Mouse (Mus musculus) myocyte (in vitro differentiated cells): Measurements from ENCODE around the gene Kalrn. TPM values are rescaled to one million over a fixed set of nuclear protein-coding genes. Genes with fewer than 3 reads are reported as not detected.
A peak's percentile ranks its signal among the peaks of the same experiment; 100 is the strongest.

Experiments used
- H3K27me3 ChIP-seq: one replicate; pipeline ENCODE4 v1.6.1; 2011; ENCODE audit not compliant: control insufficient read depth, insufficient read depth, insufficient read length
- H3K36me3 ChIP-seq: one replicate; pipeline ENCODE4 v1.6.1; 2011; ENCODE audit not compliant: control insufficient read depth, insufficient read depth
- H3K4me2 ChIP-seq: one replicate; pipeline ENCODE4 v1.6.1; 2011; ENCODE audit warnings: low read depth, control low read depth
- H3K4me3 ChIP-seq: one replicate; pipeline ENCODE4 v1.5.1; 2011; ENCODE audit warnings: mild to moderate bottlenecking, control low read depth, moderate library complexity
- H3K79me2 ChIP-seq: one replicate; pipeline ENCODE4 v1.6.1; 2011; ENCODE audit not compliant: control insufficient read depth, insufficient read depth
- H3ac ChIP-seq: one replicate; pipeline ENCODE4 v1.6.1; 2011; ENCODE audit not compliant: control insufficient read depth, insufficient read length
- CEBPB ChIP-seq: IDR thresholded peaks from 2 replicates; pipeline ENCODE4 v1.6.1; 2011; ENCODE audit warnings: mild to moderate bottlenecking, moderate library complexity; ENCODE audit not compliant: poor library complexity, insufficient read depth, severe bottlenecking
- E2F4 ChIP-seq: IDR thresholded peaks from one replicate; pipeline ENCODE4 v1.6.1; 2011; ENCODE audit warnings: mild to moderate bottlenecking, control low read depth, moderate library complexity; ENCODE audit not compliant: insufficient read depth
- MAX ChIP-seq: IDR thresholded peaks from one replicate; pipeline ENCODE4 v1.6.1; 2011; ENCODE audit warnings: low read depth, mild to moderate bottlenecking, control low read depth
- MYOD1 ChIP-seq, 3 experiments: IDR thresholded peaks; one replicate each; pipeline ENCODE4 v1.6.1; 2011; ENCODE audit warnings: control low read depth in 2 of 3, low read depth in 2 of 3, mild to moderate bottlenecking in 2 of 3, moderate library complexity in 1 of 3; ENCODE audit not compliant: insufficient read length in 2 of 3, control insufficient read depth in 1 of 3
- MYOG ChIP-seq, 3 experiments: IDR thresholded peaks; one replicate each; pipeline ENCODE4 v1.6.1; 2011; ENCODE audit warnings: control low read depth in 2 of 3, low read depth in 2 of 3, mild to moderate bottlenecking in 2 of 3; ENCODE audit not compliant: insufficient read length in 2 of 3, control insufficient read depth in 1 of 3, insufficient read depth in 1 of 3
- POLR2A ChIP-seq: IDR thresholded peaks from one replicate; pipeline ENCODE4 v1.6.1; 2011; ENCODE audit warnings: low read depth, mild to moderate bottlenecking, control low read depth, moderate library complexity; ENCODE audit not compliant: insufficient read length
- POLR2AphosphoS2 ChIP-seq: IDR thresholded peaks from one replicate; pipeline ENCODE4 v1.6.1; 2011; ENCODE audit warnings: low read depth, control low read depth; ENCODE audit not compliant: insufficient read length
- REST ChIP-seq: IDR thresholded peaks from one replicate; pipeline ENCODE4 v1.6.1; 2011; ENCODE audit warnings: mild to moderate bottlenecking, control low read depth, moderate library complexity; ENCODE audit not compliant: insufficient read depth, insufficient read length
- SRF ChIP-seq: IDR thresholded peaks from one replicate; pipeline ENCODE4 v1.6.1; 2011; ENCODE audit warnings: low read depth; ENCODE audit not compliant: control insufficient read depth, insufficient read length
- TCF12 ChIP-seq: IDR thresholded peaks from one replicate; pipeline ENCODE4 v1.6.1; 2011; ENCODE audit warnings: mild to moderate bottlenecking, control low read depth; ENCODE audit not compliant: poor library complexity, insufficient read depth, severe bottlenecking
- TCF3 ChIP-seq: IDR thresholded peaks from one replicate; pipeline ENCODE4 v1.6.1; 2011; ENCODE audit warnings: low read depth, control low read depth; ENCODE audit not compliant: insufficient read length
- USF1 ChIP-seq: IDR thresholded peaks from one replicate; pipeline ENCODE4 v1.6.1; 2011; ENCODE audit warnings: low read depth, mild to moderate bottlenecking, control low read depth, moderate library complexity
- polyA plus RNA-seq: library from polyadenylated mRNA; unstranded; fragments of >200 nt; fragmentation: generic; extraction: Trizol; gene quantifications from one replicate; pipeline ENCODE4 v1.2.1, GENCODE M21; 2012; ENCODE audit warnings: missing spikeins

Gene Kalrn
- polyA plus RNA-seq, 1 experiment: 5.5 TPM

DNA sequence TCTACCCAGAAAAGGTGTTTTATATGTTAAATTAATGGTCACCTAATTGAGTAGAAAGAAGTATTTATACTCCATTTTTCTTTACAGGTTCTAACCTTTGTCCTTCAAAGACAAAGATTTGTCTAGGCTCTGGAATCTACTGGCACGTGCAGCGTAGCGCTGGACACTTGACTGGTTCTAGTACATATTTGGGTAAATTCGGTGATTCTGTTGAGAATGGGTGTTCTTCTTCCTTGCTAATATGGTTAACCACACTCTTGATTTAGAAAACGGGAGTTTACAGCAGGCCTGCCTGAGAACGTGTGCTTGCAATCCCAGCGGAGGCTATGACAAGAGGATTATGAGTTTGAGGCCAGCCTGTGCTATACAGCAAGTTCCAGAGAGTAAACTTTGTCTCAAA lies 86.1 kb downstream of the Kalrn start:
- Histone ChIP-seq H3K79me2 (peaks cover 16% of the 10 kb centered on the region), H3K4me2 (no peak overlapping the region), H3K4me3 (no peak overlapping the region), H3K27me3 (no peaks in the 10 kb centered on the region), H3K36me3 (no peaks in the 10 kb centered on the region), H3ac (no peak overlapping the region)
- TF ChIP-seq POLR2A (no peak), TCF12 (no peak), USF1 (no peak), TCF3 (no peak), SRF (no peak), MYOD1 (IDR thresholded peaks at IDR 0.05; ENCODE audit: control insufficient read depth in 1 of 3, insufficient read length in 2 of 3, low read depth in 2 of 3) (no peak), MYOG (IDR thresholded peaks at IDR 0.05; ENCODE audit: control insufficient read depth in 1 of 3, insufficient read depth in 1 of 3, insufficient read length in 2 of 3, low read depth in 2 of 3) (no peak)

DNA sequence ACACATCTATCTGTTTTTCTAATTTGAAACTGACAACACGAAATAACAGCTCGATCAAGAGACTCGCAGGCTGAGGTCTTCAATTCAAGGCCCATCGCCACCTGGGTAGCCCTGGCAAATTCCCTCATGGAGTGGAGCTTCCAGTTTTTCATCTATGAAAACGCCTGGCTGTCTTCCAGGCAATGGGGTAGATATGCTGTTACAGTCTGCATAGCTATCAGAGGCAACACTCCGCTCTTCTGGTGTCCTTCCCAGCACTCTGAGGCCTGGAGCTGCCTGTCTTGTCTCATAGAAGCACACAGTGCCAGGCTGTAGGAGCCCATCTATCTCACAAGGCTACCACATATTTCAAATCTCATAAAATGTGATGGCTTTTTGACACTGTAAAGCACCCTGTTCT lies 87.8 kb downstream of the Kalrn start:
- Histone ChIP-seq H3K4me2 (peak overlapping the region; percentile 27), H3K36me3 (no peaks in the 10 kb centered on the region), H3K4me3 (no peak overlapping the region), H3ac (no peak overlapping the region), H3K27me3 (no peaks in the 10 kb centered on the region), H3K79me2 (peaks cover 16% of the 10 kb centered on the region)
- TF ChIP-seq SRF (no peak), TCF3 (no peak), MYOG (IDR thresholded peaks at IDR 0.05; ENCODE audit: control insufficient read depth in 1 of 3, insufficient read depth in 1 of 3, insufficient read length in 2 of 3, low read depth in 2 of 3) (no peak), CEBPB (no peak), MYOD1 (IDR thresholded peaks at IDR 0.05; ENCODE audit: control insufficient read depth in 1 of 3, insufficient read length in 2 of 3, low read depth in 2 of 3) (no peak), POLR2A (no peak), MAX (no peak)

GRCm38 (mm10) chr16:34484921-34485320 lies 88.4 kb downstream of the Kalrn start:
- Histone ChIP-seq H3ac (no peak overlapping the region), H3K79me2 (peaks cover 16% of the 10 kb centered on the region), H3K27me3 (no peaks in the 10 kb centered on the region), H3K4me3 (no peak overlapping the region), H3K4me2 (peak overlapping the region; percentile 27), H3K36me3 (no peaks in the 10 kb centered on the region)
- no peak for TF ChIP-seq POLR2AphosphoS2

GRCm38 (mm10) chr16:34484213-34484612 lies 89.1 kb downstream of the Kalrn start:
- no peaks in the 10 kb centered on the region for H3K27me3 ChIP-seq
- no peak overlapping the region for H3K4me2 ChIP-seq
- H3K36me3 ChIP-seq: no peaks in the 10 kb centered on the region
- no peak overlapping the region for H3K4me3 ChIP-seq
- peaks cover 16% of the 10 kb centered on the region for H3K79me2 ChIP-seq
- H3ac ChIP-seq: no peak overlapping the region
- no peak for TF ChIP-seq MAX
- no peak for TF ChIP-seq POLR2A
- TF ChIP-seq SRF: no peak
- no peak for TF ChIP-seq USF1
- TF ChIP-seq POLR2AphosphoS2: no peak
- TF ChIP-seq TCF12: no peak
- TF ChIP-seq MYOG (IDR thresholded peaks at IDR 0.05; ENCODE audit: control insufficient read depth in 1 of 3, insufficient read depth in 1 of 3, insufficient read length in 2 of 3, low read depth in 2 of 3): no peak
- TF ChIP-seq REST: no peak
- TF ChIP-seq E2F4: no peak
- TF ChIP-seq CEBPB: no peak
- no peak for TF ChIP-seq TCF3
- TF ChIP-seq MYOD1 (IDR thresholded peaks at IDR 0.05; ENCODE audit: control insufficient read depth in 1 of 3, insufficient read length in 2 of 3, low read depth in 2 of 3): no peak

DNA sequence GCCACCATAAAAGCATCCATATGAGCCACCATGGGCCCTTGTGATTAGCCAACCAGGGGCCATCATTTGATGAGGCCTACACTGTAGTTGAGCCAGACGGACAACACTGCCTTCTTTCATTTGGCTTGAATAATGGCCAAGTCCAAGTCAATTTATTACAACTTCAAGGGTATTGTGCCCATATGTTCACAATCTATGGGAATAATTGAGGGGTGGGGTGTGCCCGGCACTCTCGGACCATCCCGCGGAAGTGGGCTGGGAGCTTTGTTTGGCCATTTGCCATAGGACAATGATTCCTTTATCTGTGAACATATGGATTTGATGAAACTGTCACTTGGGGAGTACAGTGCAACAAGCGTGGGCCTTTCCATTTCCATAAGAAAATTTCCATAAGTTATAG lies 89.6 kb downstream of the Kalrn start:
- Histone ChIP-seq H3K27me3 (no peaks in the 10 kb centered on the region), H3K79me2 (peaks cover 14% of the 10 kb centered on the region), H3K4me2 (no peak overlapping the region), H3K36me3 (no peaks in the 10 kb centered on the region), H3ac (no peak overlapping the region), H3K4me3 (no peak overlapping the region)
- no peak for TF ChIP-seq MYOD1 (IDR thresholded peaks at IDR 0.05; ENCODE audit: control insufficient read depth in 1 of 3, insufficient read length in 2 of 3, low read depth in 2 of 3)
- no peak for TF ChIP-seq E2F4
- TF ChIP-seq USF1: no peak

DNA sequence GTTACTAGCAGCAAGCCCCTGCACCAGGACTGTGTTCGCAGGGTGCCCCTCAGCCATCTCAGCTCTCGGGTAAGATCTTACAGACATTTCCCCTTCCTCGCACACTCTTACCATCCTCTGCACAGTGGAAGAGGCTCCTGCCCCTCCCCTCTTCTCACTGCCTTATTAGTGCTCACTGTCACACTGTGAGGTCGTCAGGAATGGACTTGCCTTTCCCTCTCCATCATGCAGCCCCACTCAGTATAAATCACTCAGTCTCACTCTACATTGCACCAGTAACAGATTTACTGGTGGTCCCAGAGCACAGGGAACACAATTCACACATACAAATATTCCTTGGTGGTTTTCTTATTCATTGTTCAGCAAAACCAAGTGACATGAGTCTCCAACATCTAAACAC lies 98.6 kb downstream of the Kalrn start:
- no peaks in the 10 kb centered on the region for H3K36me3 ChIP-seq
- no peak for TF ChIP-seq POLR2AphosphoS2
- no peak for TF ChIP-seq USF1
- TF ChIP-seq REST: no peak
- no peak for TF ChIP-seq E2F4
- no peak for TF ChIP-seq MYOD1 (IDR thresholded peaks at IDR 0.05; ENCODE audit: control insufficient read depth in 1 of 3, insufficient read length in 2 of 3, low read depth in 2 of 3)
- no peak for TF ChIP-seq SRF
- TF ChIP-seq MYOG (IDR thresholded peaks at IDR 0.05; ENCODE audit: control insufficient read depth in 1 of 3, insufficient read depth in 1 of 3, insufficient read length in 2 of 3, low read depth in 2 of 3): no peak
- TF ChIP-seq POLR2A: no peak
- no peak for TF ChIP-seq TCF12
- TF ChIP-seq MAX: no peak
- TF ChIP-seq CEBPB: no peak
- no peak for TF ChIP-seq TCF3
- no peak overlapping the region for H3K4me2 ChIP-seq
- H3K4me3 ChIP-seq: no peak overlapping the region
- no peaks in the 10 kb centered on the region for H3K27me3 ChIP-seq
- H3ac ChIP-seq: no peak overlapping the region
- no peaks in the 10 kb centered on the region for H3K79me2 ChIP-seq
